In the genomic region with DNA sequence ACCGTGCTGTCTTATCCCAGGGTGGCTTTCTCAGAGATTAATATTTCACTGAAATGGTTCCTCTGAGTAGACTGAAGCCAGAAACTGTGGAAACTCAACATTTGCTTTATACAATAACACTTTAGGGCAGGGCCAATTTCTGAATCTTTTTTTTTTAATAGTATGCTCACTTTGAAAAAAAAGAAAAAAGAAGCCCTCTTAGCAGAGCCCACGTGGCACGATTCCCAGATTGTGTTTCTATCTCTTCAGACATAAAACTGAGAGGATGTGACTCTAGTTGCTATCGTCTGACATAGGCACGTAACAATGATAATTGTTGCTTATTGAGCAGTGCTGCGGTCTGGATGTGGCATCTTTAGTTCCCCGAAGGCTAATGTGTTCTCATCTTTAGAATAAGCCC, we compare ENCODE assay signal across 29 mouse cellular contexts. TPM values are rescaled to one million over a fixed set of nuclear protein-coding genes. Genes with fewer than 3 reads are reported as not detected.
A peak's percentile ranks its signal among the peaks of the same experiment; 100 is the strongest.
DNase-seq lines count a peak whose midpoint lies in the region; ATAC-seq and TF ChIP-seq lines count a peak whose summit lies in the region.
"Had no signal": no experiment of that assay in that cellular context is flagged by ENCODE, and none has a peak within 500 bp of the region (broad histone marks: within the 10 kb centered on the region; RNA-seq: fewer than 3 reads in every experiment).

No protein-coding gene starts in this region.

- no peak for TF ChIP-seq EP300 in lung, postnatal 0 days (IDR thresholded peaks at IDR 0.05)

- no peak overlapping the region for H3K4me2 ChIP-seq in forebrain, postnatal 0 days (ENCODE audit: low read depth)
- no peak overlapping the region for H3K4me2 ChIP-seq in forebrain, embryonic 11.5 days (ENCODE audit: low read depth, low read length, severe bottlenecking)
- H3K4me2 ChIP-seq in lung, postnatal 0 days (replicated peaks; ENCODE audit: low read depth, low read length), result no peak overlapping the region
- H3K4me2 ChIP-seq in embryonic facial prominence, embryonic 14.5 days (ENCODE audit: low read depth, low read length), result 0 out of 2 replicates have a peak overlapping the region, but pooled peaks have one; percentile 7
- H3K4me2 ChIP-seq in myocyte (ENCODE audit: low read depth), result peak overlapping the region; percentile 38
- H3K4me2 ChIP-seq: forebrain, embryonic 15.5 days; heart, embryonic 13.5 days; hindbrain, embryonic 14.5 days had no signal

- H3K36me3 ChIP-seq in forebrain, postnatal 0 days (ENCODE audit: insufficient read depth), result no peaks in the 10 kb centered on the region
- H3K36me3 ChIP-seq in forebrain, embryonic 11.5 days (ENCODE audit: control insufficient read depth, insufficient read depth, low read length), result no peaks in the 10 kb centered on the region
- H3K36me3 ChIP-seq in lung, postnatal 0 days (ENCODE audit: insufficient read depth, low read length), result no peaks in the 10 kb centered on the region
- H3K36me3 ChIP-seq in embryonic facial prominence, embryonic 14.5 days (ENCODE audit: control insufficient read depth, insufficient read depth, low read length), result no peaks in the 10 kb centered on the region
- H3K36me3 ChIP-seq in myocyte (ENCODE audit: control insufficient read depth, insufficient read depth), result no peaks in the 10 kb centered on the region
- H3K36me3 ChIP-seq: forebrain, embryonic 15.5 days; heart, embryonic 10.5 days; heart, embryonic 13.5 days had no signal

- ATAC-seq in forebrain, postnatal 0 days, result no peak
- no peak for ATAC-seq in forebrain, embryonic 11.5 days (replicated peaks; ENCODE audit: low FRiP score)
- no peak for ATAC-seq in lung, postnatal 0 days
- no peak for ATAC-seq in embryonic facial prominence, embryonic 14.5 days (ENCODE audit: low read depth)
- ATAC-seq: activated CD4-positive, CD25-positive, alpha-beta regulatory T cell, adult 4 months; CD4-positive, CD25-positive, alpha-beta regulatory T cell, adult 4 months; forebrain, embryonic 15.5 days; hindbrain, postnatal 0 days; inflammation-experienced regulatory T-cells, adult 6 months had no signal

- H3K9ac ChIP-seq in forebrain, postnatal 0 days, result no peak overlapping the region
- no peak overlapping the region for H3K9ac ChIP-seq in forebrain, embryonic 11.5 days (ENCODE audit: low read length)
- no peak overlapping the region for H3K9ac ChIP-seq in lung, postnatal 0 days (replicated peaks; ENCODE audit: low read depth)
- H3K9ac ChIP-seq in embryonic facial prominence, embryonic 14.5 days (ENCODE audit: low read depth, low read length), result no peak overlapping the region
- H3K9ac ChIP-seq: forebrain, embryonic 15.5 days; heart, embryonic 13.5 days; hindbrain, embryonic 14.5 days had no signal

- H3K9me3 ChIP-seq in forebrain, postnatal 0 days (ENCODE audit: low read length), result no peaks in the 10 kb centered on the region
- no peaks in the 10 kb centered on the region for H3K9me3 ChIP-seq in forebrain, embryonic 11.5 days (ENCODE audit: control insufficient read depth, low read length)
- H3K9me3 ChIP-seq in lung, postnatal 0 days (ENCODE audit: low read length), result no peaks in the 10 kb centered on the region
- H3K9me3 ChIP-seq in embryonic facial prominence, embryonic 14.5 days (ENCODE audit: control insufficient read depth, low read length), result no peaks in the 10 kb centered on the region
- H3K9me3 ChIP-seq: forebrain, embryonic 15.5 days; heart, embryonic 10.5 days; heart, embryonic 13.5 days had no signal

- TF ChIP-seq CTCF in forebrain, postnatal 0 days (IDR thresholded peaks at IDR 0.05; ENCODE audit: low read depth), result no peak
- TF ChIP-seq CTCF in lung, postnatal 0 days (IDR thresholded peaks at IDR 0.05), result no peak

- no peaks in the 10 kb centered on the region for H3K79me2 ChIP-seq in myocyte (ENCODE audit: control insufficient read depth, insufficient read depth)

- H3K27me3 ChIP-seq in forebrain, postnatal 0 days (ENCODE audit: insufficient read depth, low read length), result no peaks in the 10 kb centered on the region
- H3K27me3 ChIP-seq in forebrain, embryonic 11.5 days (ENCODE audit: control insufficient read depth, insufficient read depth, low read length), result no peaks in the 10 kb centered on the region
- no peaks in the 10 kb centered on the region for H3K27me3 ChIP-seq in lung, postnatal 0 days (replicated peaks; ENCODE audit: insufficient read depth, low read length)
- H3K27me3 ChIP-seq in embryonic facial prominence, embryonic 14.5 days (replicated peaks; ENCODE audit: control insufficient read depth, insufficient read depth, low read length), result no peaks in the 10 kb centered on the region
- no peaks in the 10 kb centered on the region for H3K27me3 ChIP-seq in myocyte (ENCODE audit: control insufficient read depth, insufficient read depth, insufficient read length)
- H3K27me3 ChIP-seq: forebrain, embryonic 15.5 days; heart, embryonic 13.5 days had no signal

- H3K27ac ChIP-seq in forebrain, postnatal 0 days (ENCODE audit: low read depth, low read length), result no peak overlapping the region
- no peak overlapping the region for H3K27ac ChIP-seq in forebrain, embryonic 11.5 days (ENCODE audit: low read depth, low read length)
- H3K27ac ChIP-seq in lung, postnatal 0 days (ENCODE audit: low read length), result no peak overlapping the region
- no peak overlapping the region for H3K27ac ChIP-seq in embryonic facial prominence, embryonic 14.5 days (replicated peaks; ENCODE audit: low read depth, low read length)
- H3K27ac ChIP-seq: forebrain, embryonic 15.5 days; heart, adult 2 months; heart, embryonic 10.5 days; heart, embryonic 13.5 days; hindbrain, embryonic 14.5 days; hindbrain, postnatal 0 days had no signal

- peak; percentile 41 for DNase-seq in forebrain, postnatal 0 days
- no peak for DNase-seq in forebrain, embryonic 11.5 days (ENCODE audit: low spot score)
- peak; percentile 34 for DNase-seq in lung, postnatal 0 days (ENCODE audit: low spot score)
- DNase-seq in lung, adult 18-20 months, result no peak
- DNase-seq in embryonic facial prominence, embryonic 14.5 days (ENCODE audit: low spot score), result peak; percentile 57
- DNase-seq: adrenal gland, adult 8-10 months; adrenal gland, postnatal 25 days; cerebellum, adult 11-12 months; cerebellum, adult 8-10 months; cerebellum, postnatal 10 days; cerebellum, postnatal 36 days; embryo, embryonic 11 days; gastrocnemius, postnatal 10 days; gastrocnemius, postnatal 36 days; heart, adult 2 months; heart, postnatal 14 days; heart, postnatal 4 days had no signal

- TF ChIP-seq POLR2A in myocyte (IDR thresholded peaks at IDR 0.05; ENCODE audit: insufficient read length, low read depth), result no peak

- no peak overlapping the region for H3ac ChIP-seq in myocyte (ENCODE audit: control insufficient read depth, insufficient read length)

- 62% methylated on average over 7 of the region's 7 CpGs for WGBS in forebrain, postnatal 0 days
- 87% methylated on average over 7 of the region's 7 CpGs for WGBS in forebrain, embryonic 11.5 days
- WGBS in lung, postnatal 0 days, result 54% methylated on average over 7 of the region's 7 CpGs
- 58% methylated on average over 7 of the region's 7 CpGs for WGBS in embryonic facial prominence, embryonic 14.5 days

- no peak overlapping the region for H3K4me3 ChIP-seq in forebrain, postnatal 0 days (ENCODE audit: low read depth, low read length)
- no peak overlapping the region for H3K4me3 ChIP-seq in forebrain, embryonic 11.5 days (ENCODE audit: low read depth, low read length)
- H3K4me3 ChIP-seq in lung, postnatal 0 days (ENCODE audit: low read depth, low read length), result no peak overlapping the region
- no peak overlapping the region for H3K4me3 ChIP-seq in embryonic facial prominence, embryonic 14.5 days (ENCODE audit: low read depth, low read length)
- H3K4me3 ChIP-seq in myocyte, result no peak overlapping the region
- H3K4me3 ChIP-seq: erythroblast, embryonic 14.5 days; forebrain, embryonic 15.5 days; heart, adult 2 months; heart, embryonic 10.5 days; heart, embryonic 13.5 days had no signal

- H3K4me1 ChIP-seq in forebrain, postnatal 0 days (ENCODE audit: insufficient read depth), result no peaks in the 10 kb centered on the region
- no peaks in the 10 kb centered on the region for H3K4me1 ChIP-seq in forebrain, embryonic 11.5 days (replicated peaks; ENCODE audit: control insufficient read depth, insufficient read depth, low read length)
- no peaks in the 10 kb centered on the region for H3K4me1 ChIP-seq in lung, postnatal 0 days (ENCODE audit: insufficient read depth, low read depth, low read length)
- H3K4me1 ChIP-seq in embryonic facial prominence, embryonic 14.5 days (ENCODE audit: control insufficient read depth, insufficient read depth, low read length), result peaks cover 19% of the 10 kb centered on the region
- H3K4me1 ChIP-seq: forebrain, embryonic 15.5 days; heart, embryonic 13.5 days had no signal

TF ChIP-seq in myocyte, 11 proteins besides CTCF, POLR2A, EP300 and RAD21:
- no peak for TF ChIP-seq TCF3 (IDR thresholded peaks at IDR 0.05; ENCODE audit: insufficient read length, low read depth)
- no peak for TF ChIP-seq MYOD1 (IDR thresholded peaks at IDR 0.05; ENCODE audit: control insufficient read depth in 1 of 3, insufficient read length in 2 of 3, low read depth in 2 of 3)
- no peak for TF ChIP-seq USF1 (IDR thresholded peaks at IDR 0.05; ENCODE audit: low read depth)
- TF ChIP-seq TCF12 (IDR thresholded peaks at IDR 0.05; ENCODE audit: insufficient read depth, poor library complexity, severe bottlenecking), result no peak
- TF ChIP-seq E2F4 (IDR thresholded peaks at IDR 0.05; ENCODE audit: insufficient read depth), result no peak
- no peak for TF ChIP-seq POLR2AphosphoS2 (IDR thresholded peaks at IDR 0.05; ENCODE audit: insufficient read length, low read depth)
- no peak for TF ChIP-seq SRF (IDR thresholded peaks at IDR 0.05; ENCODE audit: control insufficient read depth, insufficient read length, low read depth)
- TF ChIP-seq MYOG (IDR thresholded peaks at IDR 0.05; ENCODE audit: control insufficient read depth in 1 of 3, insufficient read depth in 1 of 3, insufficient read length in 2 of 3, low read depth in 2 of 3), result no peak

RNA-seq across cellular contexts. Expression of a gene that starts 19.1 kb away (rescaled TPM):
- 1.3 and 1.4 TPM in 2 replicates for total RNA-seq in forebrain, postnatal 0 days (2014; rRNA removed)
- 1.9 and 2.0 TPM in 2 replicates for polyA plus RNA-seq in forebrain, postnatal 0 days (2015; fragmentation: Nextera tagmentation; extraction: Ambion mirVana)
- polyA plus RNA-seq in forebrain, embryonic 11.5 days (2014; fragmentation: Nextera tagmentation; extraction: Ambion mirVana), result 2.7 and 3.7 TPM in 2 replicates
- polyA plus RNA-seq in lung, postnatal 0 days (2015; fragmentation: Nextera tagmentation; extraction: Ambion mirVana), result 29.5 and 32.0 TPM in 2 replicates
- 10.6 and 11.0 TPM in 2 replicates for polyA plus RNA-seq in embryonic facial prominence, embryonic 14.5 days (2014; fragmentation: Nextera tagmentation; extraction: Ambion mirVana)
- polyA plus RNA-seq in myocyte (2012; fragmentation: generic; extraction: Trizol), result 0.07 TPM
- total RNA-seq: granulocyte monocyte progenitor cell, adult 5-6 weeks; MEL had no signal
- polyA plus RNA-seq: activated CD4-positive, CD25-positive, alpha-beta regulatory T cell, adult 4 months; CD4-positive, CD25-positive, alpha-beta regulatory T cell, adult 4 months; inflammation-experienced regulatory T-cells, adult 6 months had no signal

Comparison
In these comparisons a context has a peak if more than half of its experiments do, and no peak if none do; other contexts are left out.
1. DNase-seq: peak in forebrain, postnatal 0 days (single experiment), lung, postnatal 0 days (single experiment) and embryonic facial prominence, embryonic 14.5 days (single experiment); none in forebrain, embryonic 11.5 days (single experiment) and lung, adult 18-20 months (0 of 2).
2. H3K4me2 ChIP-seq: peak in embryonic facial prominence, embryonic 14.5 days (single experiment) and myocyte (single experiment); none in forebrain, postnatal 0 days (single experiment), forebrain, embryonic 11.5 days (single experiment) and lung, postnatal 0 days (single experiment).